Mouse (Mus musculus) neural tube, embryonic 14.5 days (tissue): ENCODE data around the gene Mylpf. TPM values are rescaled to one million over a fixed set of nuclear protein-coding genes. Genes with fewer than 3 reads are reported as not detected.

Experiments
- ATAC-seq: fragments of 200-750 bp; cut with Nextera tagmentation; 2 replicates; pipeline ENCODE4 v1.8.0; 2017; ENCODE audit warnings: low read depth, mild to moderate bottlenecking, moderate TSS enrichment, moderate library complexity
- H3K27ac ChIP-seq: fragments of 300-500 bp; sonication (generic); 2 replicates; pipeline ENCODE4 v1.5.1; 2014; ENCODE audit warnings: low read depth, mild to moderate bottlenecking, control low read depth, low read length, moderate library complexity, mixed read lengths
- H3K27me3 ChIP-seq: fragments of 300-500 bp; sonication (generic); 2 replicates; pipeline ENCODE4 v1.6.1; 2014; ENCODE audit warnings: low read length; ENCODE audit not compliant: control insufficient read depth, insufficient read depth
- H3K36me3 ChIP-seq: fragments of 300-500 bp; sonication (generic); 2 replicates; pipeline ENCODE4 v1.6.1; 2014; ENCODE audit warnings: low read length, mixed read lengths; ENCODE audit not compliant: control insufficient read depth, insufficient read depth
- H3K4me1 ChIP-seq: fragments of 300-500 bp; sonication (generic); 2 replicates; pipeline ENCODE4 v1.6.1; 2014; ENCODE audit warnings: low read length; ENCODE audit not compliant: control insufficient read depth, insufficient read depth
- H3K4me2 ChIP-seq: fragments of 300-500 bp; sonication (generic); 2 replicates; pipeline ENCODE4 v1.6.1; 2014; ENCODE audit warnings: mild to moderate bottlenecking, low read depth, low read length, control low read depth
- H3K4me3 ChIP-seq: fragments of 300-500 bp; sonication (generic); 2 replicates; pipeline ENCODE4 v1.5.1; 2014; ENCODE audit warnings: low read depth, low read length, control low read depth, mixed read lengths
- H3K9ac ChIP-seq: fragments of 300-500 bp; sonication (generic); replicated peaks from 2 replicates; pipeline ENCODE4 v1.6.1; 2014; ENCODE audit warnings: low read depth, mild to moderate bottlenecking, control low read depth, low read length, mixed read lengths
- H3K9me3 ChIP-seq: fragments of 300-500 bp; sonication (generic); 2 replicates; pipeline ENCODE4 v1.6.1; 2016; ENCODE audit warnings: low read length; ENCODE audit not compliant: control insufficient read depth
- WGBS: fragments of 180-500 bp; shearing (Covaris S2); extraction: QIAGEN DNeasy Blood & Tissue Kit; methylation state at CpG from one replicate; pipeline ENCODE4 v1.1.7; 2014; 5-methylcytosine and 5-hydroxymethylcytosine counted together
- polyA plus RNA-seq: library from polyadenylated mRNA; unstranded; fragments of >200 nt; fragmentation: Nextera tagmentation; extraction: Ambion mirVana; gene quantifications from 2 replicates; pipeline ENCODE4 v1.2.1, GENCODE M21; 2014

The Mylpf gene
- polyA plus RNA-seq, 1 experiment from 2014 or later, result 12.5 TPM

- Histone ChIP-seq H3K4me1 (peaks cover 13% of the 10 kb centered on the region; the same call in 1 of the 2 replicates), H3K9me3 (no peaks in the 10 kb centered on the region), H3K9ac (no peak overlapping the region), H3K4me3 (no peak overlapping the region), H3K27ac (no peak overlapping the region), H3K36me3 (no peaks in the 10 kb centered on the region), H3K27me3 (no peaks in the 10 kb centered on the region), H3K4me2 (peak overlapping the region; percentile 70)
- WGBS, result 75% methylated on average over 8 of the region's 8 CpGs
- ATAC-seq, result no peak
Measured at GRCm38 (mm10) chr7:127259186-127259905, 50.7 kb downstream of the Mylpf start.

- Histone ChIP-seq H3K4me1 (peaks cover 6% of the 10 kb centered on the region; the same call in 1 of the 2 replicates), H3K9me3 (no peaks in the 10 kb centered on the region), H3K36me3 (no peaks in the 10 kb centered on the region), H3K27ac (no peak within 1 kb of the TSS), H3K27me3 (no peaks in the 10 kb centered on the region), H3K4me2 (peak within 1 kb of the TSS; percentile 70), H3K9ac (peak within 1 kb of the TSS; percentile 60), H3K4me3 (peak within 1 kb of the TSS; percentile 63)
- under 1% methylated on average over 50 of the region's 50 CpGs for WGBS
- peak; percentile 98 for ATAC-seq
Measured at GRCm38 (mm10) chr7:127260309-127261111, 51.8 kb downstream of the Mylpf start, which contains the start of gene Dctpp1. Gene Dctpp1 (minus strand): TSS chr7:127260709.

GRCm38 (mm10) chr7:127262218-127262961 is 53.7 kb downstream of the Mylpf start:
- no peak overlapping the region for H3K9ac ChIP-seq
- WGBS, result 86% methylated on average over 10 of the region's 10 CpGs
- no peaks in the 10 kb centered on the region for H3K36me3 ChIP-seq
- H3K4me1 ChIP-seq, result peaks cover 6% of the 10 kb centered on the region; the same call in 1 of the 2 replicates
- no peak for ATAC-seq
- no peaks in the 10 kb centered on the region for H3K9me3 ChIP-seq
- H3K27me3 ChIP-seq, result no peaks in the 10 kb centered on the region
- H3K4me3 ChIP-seq, result no peak overlapping the region
- H3K4me2 ChIP-seq, result no peak overlapping the region
- H3K27ac ChIP-seq, result no peak overlapping the region

GRCm38 (mm10) chr7:127263526-127263925 is 54.8 kb downstream of the Mylpf start:
- no peak for ATAC-seq
- Histone ChIP-seq H3K27me3 (no peaks in the 10 kb centered on the region), H3K9ac (no peak overlapping the region), H3K4me1 (peaks cover 6% of the 10 kb centered on the region; the same call in 1 of the 2 replicates), H3K9me3 (0 out of 2 replicates have a peak, but pooled peaks cover 3% of the 10 kb centered on the region), H3K4me3 (no peak overlapping the region), H3K4me2 (no peak overlapping the region), H3K36me3 (no peaks in the 10 kb centered on the region), H3K27ac (no peak overlapping the region)
- WGBS, result 96% methylated on average over 3 of the region's 3 CpGs

Other genes with a start within 250 kb of the Mylpf start
- gene Cdipt, start 233.0 kb upstream of the Mylpf start, polyA plus RNA-seq, result 105 and 107 TPM in 2 replicates
- gene Cdiptos, start 232.8 kb upstream of the Mylpf start, polyA plus RNA-seq, result 0.86 and 1.2 TPM in 2 replicates
- gene Mvp, start 194.3 kb upstream of the Mylpf start, polyA plus RNA-seq, result 2.4 and 4.8 TPM in 2 replicates
- not detected in 2 replicates for gene Pagr1b, start 192.4 kb upstream of the Mylpf start, polyA plus RNA-seq
- 30.4 and 46.9 TPM in 2 replicates for gene Pagr1a, start 191.5 kb upstream of the Mylpf start, polyA plus RNA-seq
- gene Gm42742, start 187.8 kb upstream of the Mylpf start, polyA plus RNA-seq, result 36.3 and 60.2 TPM in 2 replicates
- gene Prrt2, start 187.7 kb upstream of the Mylpf start, polyA plus RNA-seq, result 41.4 and 63.5 TPM in 2 replicates
- gene Maz, start 181.9 kb upstream of the Mylpf start, polyA plus RNA-seq, result 61.7 and 64.8 TPM in 2 replicates
- gene Kif22, start 166.4 kb upstream of the Mylpf start, polyA plus RNA-seq, result 12.7 and 13.9 TPM in 2 replicates
- not detected in 2 replicates for gene Zg16, start 121.6 kb upstream of the Mylpf start, polyA plus RNA-seq
- 1.4 and 1.6 TPM in 2 replicates for gene AI467606, start 117.5 kb upstream of the Mylpf start, polyA plus RNA-seq
- gene Qprt, start 86.7 kb upstream of the Mylpf start, polyA plus RNA-seq, result 0.88 TPM in 1 of 2 replicates, not detected in the other
- not detected in 2 replicates for gene Spn, start 71.1 kb upstream of the Mylpf start, polyA plus RNA-seq
- 58.1 and 71.9 TPM in 2 replicates for gene Cd2bp2, start 12.8 kb upstream of the Mylpf start, polyA plus RNA-seq
- 28.5 and 29.4 TPM in 2 replicates for gene Tbc1d10b, start 422 bp upstream of the Mylpf start, polyA plus RNA-seq
- gene Zfp553, start 24.2 kb downstream of the Mylpf start, polyA plus RNA-seq, result 21.5 and 24.0 TPM in 2 replicates
- gene Sept1, start 24.2 kb downstream of the Mylpf start, polyA plus RNA-seq, result 7.2 and 9.1 TPM in 2 replicates
- gene Zfp771, start 35.4 kb downstream of the Mylpf start, polyA plus RNA-seq, result 68.1 and 68.8 TPM in 2 replicates
- gene Dctpp1, start 51.8 kb downstream of the Mylpf start, polyA plus RNA-seq, result 109 and 138 TPM in 2 replicates
- gene Sephs2, start 65.2 kb downstream of the Mylpf start, polyA plus RNA-seq, result 77.7 and 78.9 TPM in 2 replicates
- gene Itgal, start 87.4 kb downstream of the Mylpf start, polyA plus RNA-seq, result 0.09 and 0.17 TPM in 2 replicates
- 3.3 and 6.0 TPM in 2 replicates for gene Zfp768, start 136.7 kb downstream of the Mylpf start, polyA plus RNA-seq
- 8.4 and 9.1 TPM in 2 replicates for gene Zfp747, start 167.2 kb downstream of the Mylpf start, polyA plus RNA-seq
- 5.6 and 6.7 TPM in 2 replicates for gene 9130019O22Rik, start 178.3 kb downstream of the Mylpf start, polyA plus RNA-seq
- gene E430018J23Rik, start 184.7 kb downstream of the Mylpf start, polyA plus RNA-seq, result 6.0 and 7.8 TPM in 2 replicates
- 5.5 and 5.7 TPM in 2 replicates for gene Zfp764, start 197.9 kb downstream of the Mylpf start, polyA plus RNA-seq
- gene Zfp688, start 213.2 kb downstream of the Mylpf start, polyA plus RNA-seq, result 35.7 and 37.2 TPM in 2 replicates
- gene Zfp689, start 240.3 kb downstream of the Mylpf start, polyA plus RNA-seq, result 16.1 and 18.2 TPM in 2 replicates